Mouse (Mus musculus): ENCODE measurements around the gene Rad51c. TPM values are rescaled to one million over a fixed set of nuclear protein-coding genes. Genes with fewer than 3 reads are reported as not detected.
"Not testable (repeated sequence)": the region's sequence is repeated elsewhere in the genome, so short reads cannot be mapped to it uniquely, and the experiment has no call there.

Gene Rad51c
- 4.7 and 5.3 TPM in 2 replicates for polyA plus RNA-seq (2015; fragmentation: Nextera tagmentation; extraction: Ambion mirVana)

DNA sequence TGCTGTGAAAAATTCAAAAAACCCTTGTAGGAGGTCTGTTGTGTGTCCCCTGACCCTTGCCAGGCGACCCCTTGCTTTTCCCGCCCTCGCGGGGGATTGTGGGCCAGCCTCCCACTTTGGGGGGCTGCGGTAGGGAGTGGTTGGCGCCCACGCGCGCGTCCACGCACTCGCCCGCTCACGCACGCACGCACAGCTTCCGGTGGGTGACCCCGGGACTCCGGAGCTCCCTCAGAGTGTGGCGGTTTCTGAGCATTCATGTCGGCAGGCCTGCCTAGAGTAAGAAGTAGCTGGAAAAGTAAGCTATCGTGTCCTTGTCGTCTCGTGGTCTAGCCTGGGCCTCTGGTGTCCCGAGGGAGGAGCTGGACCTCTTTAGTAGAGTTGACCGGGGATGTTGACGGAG, at the start of gene Rad51c, which contains the start of gene Tex14:
Gene Rad51c (minus strand): TSS at position 79 of the 400 bp plus-strand sequence.
Gene Tex14 (plus strand): TSS at position 190 of the 400 bp plus-strand sequence.
- peak within 1 kb of the TSS; percentile 68 for H3K4me3 ChIP-seq (ENCODE audit: low read length)
- H3K27me3 ChIP-seq (replicated peaks; ENCODE audit: control insufficient read depth, insufficient read depth, low read length): no peaks in the 10 kb centered on the region
- no peaks in the 10 kb centered on the region for H3K9me3 ChIP-seq (ENCODE audit: control insufficient read depth, low read length)
- peak within 1 kb of the TSS; percentile 78 for H3K9ac ChIP-seq (ENCODE audit: low read depth, low read length)
- ATAC-seq: no peak; the same call in 1 of the 2 replicates
- H3K4me1 ChIP-seq (ENCODE audit: control insufficient read depth, insufficient read depth, low read length): no peaks in the 10 kb centered on the region
- H3K27ac ChIP-seq (ENCODE audit: low read length): peak within 1 kb of the TSS; percentile 92
- 77% methylated on average over 27 of the region's 27 CpGs for WGBS
- H3K4me2 ChIP-seq (ENCODE audit: low read depth, low read length): peak within 1 kb of the TSS; percentile 85
- no peaks in the 10 kb centered on the region for H3K36me3 ChIP-seq (ENCODE audit: control insufficient read depth, insufficient read depth, low read length)

DNA sequence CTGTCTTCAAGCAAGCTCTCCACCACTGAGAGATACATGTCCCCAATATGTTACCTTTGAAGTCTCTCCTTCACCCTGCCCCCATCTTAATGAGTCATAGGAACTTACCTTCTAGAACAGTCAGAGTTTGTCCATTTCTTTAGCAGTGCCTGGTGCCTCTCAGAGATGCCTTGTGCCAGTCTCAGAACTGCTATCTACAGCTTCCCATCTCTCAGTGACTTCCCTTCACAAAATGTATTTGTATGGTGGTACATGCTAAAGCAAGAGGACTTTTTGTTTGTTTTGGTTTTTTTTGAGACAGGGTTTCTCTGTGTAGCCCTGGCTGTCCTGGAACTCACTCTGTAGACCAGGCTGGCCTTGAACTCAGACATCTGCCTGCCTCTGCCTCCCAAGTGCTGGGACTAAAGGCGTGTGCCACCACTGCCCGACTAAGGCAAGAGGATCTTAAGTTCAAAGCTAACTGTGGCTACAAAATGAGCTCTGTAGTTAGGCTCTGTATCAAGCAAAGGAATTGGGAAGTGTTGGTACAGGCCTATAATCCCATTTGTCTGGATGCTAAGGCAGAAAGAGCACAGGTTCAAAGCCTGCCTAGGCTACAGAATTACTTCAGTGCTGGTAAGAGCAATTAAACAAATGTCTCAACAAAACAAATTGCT, 49.4 kb upstream of the Rad51c start:
- Histone ChIP-seq H3K4me1 (ENCODE audit: control insufficient read depth, insufficient read depth, low read length) (peaks cover 3% of the 10 kb centered on the region; the same call in 1 of the 2 replicates), H3K4me2 (ENCODE audit: low read depth, low read length) (no peak overlapping the region), H3K9ac (ENCODE audit: low read depth, low read length) (no peak overlapping the region), H3K9me3 (ENCODE audit: control insufficient read depth, low read length) (no peaks in the 10 kb centered on the region), H3K27ac (ENCODE audit: low read length) (0 out of 2 replicates have a peak overlapping the region, but pooled peaks have one; percentile 18), H3K36me3 (ENCODE audit: control insufficient read depth, insufficient read depth, low read length) (no peaks in the 10 kb centered on the region), H3K4me3 (ENCODE audit: low read length) (no peak overlapping the region), H3K27me3 (replicated peaks; ENCODE audit: control insufficient read depth, insufficient read depth, low read length) (no peaks in the 10 kb centered on the region)
- ATAC-seq: no peak
- 82% methylated on average over 2 of the region's 2 CpGs for WGBS

DNA sequence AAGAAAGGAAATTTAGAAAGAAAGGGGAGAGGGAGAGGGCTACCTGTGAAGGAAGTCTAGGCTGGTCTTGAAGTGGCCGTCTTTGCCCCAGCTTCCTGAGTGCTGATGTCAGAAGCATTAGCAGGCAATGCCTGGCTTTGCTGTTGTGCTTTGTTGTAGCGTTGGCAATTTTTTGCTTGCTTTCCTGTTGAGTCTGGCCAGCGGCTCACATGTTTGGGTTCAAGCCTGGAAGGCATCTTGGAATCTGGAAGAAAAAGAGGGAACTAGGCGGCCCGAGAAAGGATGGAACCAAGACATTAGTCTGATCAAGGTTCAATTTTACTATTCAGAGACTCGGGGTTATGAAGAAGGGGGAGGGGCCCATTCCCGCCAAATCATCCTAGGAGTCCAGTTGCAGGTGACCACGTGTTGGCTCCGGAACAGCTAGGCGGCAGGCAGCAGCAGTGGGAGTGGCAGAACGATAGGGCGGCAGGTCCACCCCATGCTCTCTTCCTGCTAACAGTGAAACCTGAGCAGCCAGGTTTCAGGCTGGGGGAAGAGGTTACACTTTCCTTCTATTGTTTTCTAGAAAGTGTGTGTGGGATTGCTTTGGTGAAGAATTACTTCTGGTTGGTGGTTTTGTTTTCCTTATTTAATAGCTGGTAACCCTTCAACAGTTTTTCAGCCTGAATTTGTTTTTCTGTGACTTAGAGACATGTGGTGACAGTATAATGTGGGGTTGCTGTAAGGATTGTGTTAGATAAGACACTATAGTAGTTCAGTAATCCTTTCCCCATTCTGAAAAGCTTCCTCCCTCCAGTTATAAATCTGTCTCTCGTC, 48.7 kb upstream of the Rad51c start:
- Histone ChIP-seq H3K4me2 (ENCODE audit: low read depth, low read length) (no peak overlapping the region), H3K27ac (ENCODE audit: low read length) (peak overlapping the region; percentile 45), H3K36me3 (ENCODE audit: control insufficient read depth, insufficient read depth, low read length) (no peaks in the 10 kb centered on the region), H3K9me3 (ENCODE audit: control insufficient read depth, low read length) (no peaks in the 10 kb centered on the region), H3K27me3 (replicated peaks; ENCODE audit: control insufficient read depth, insufficient read depth, low read length) (no peaks in the 10 kb centered on the region), H3K4me1 (ENCODE audit: control insufficient read depth, insufficient read depth, low read length) (peaks cover 3% of the 10 kb centered on the region; the same call in 1 of the 2 replicates), H3K9ac (ENCODE audit: low read depth, low read length) (peak overlapping the region; percentile 10; the same call in 1 of the 2 replicates), H3K4me3 (ENCODE audit: low read length) (no peak overlapping the region)
- WGBS: 15% methylated on average over 13 of the region's 13 CpGs
- ATAC-seq: 0 out of 2 replicates have a peak, but pooled peaks have one; percentile 14

DNA sequence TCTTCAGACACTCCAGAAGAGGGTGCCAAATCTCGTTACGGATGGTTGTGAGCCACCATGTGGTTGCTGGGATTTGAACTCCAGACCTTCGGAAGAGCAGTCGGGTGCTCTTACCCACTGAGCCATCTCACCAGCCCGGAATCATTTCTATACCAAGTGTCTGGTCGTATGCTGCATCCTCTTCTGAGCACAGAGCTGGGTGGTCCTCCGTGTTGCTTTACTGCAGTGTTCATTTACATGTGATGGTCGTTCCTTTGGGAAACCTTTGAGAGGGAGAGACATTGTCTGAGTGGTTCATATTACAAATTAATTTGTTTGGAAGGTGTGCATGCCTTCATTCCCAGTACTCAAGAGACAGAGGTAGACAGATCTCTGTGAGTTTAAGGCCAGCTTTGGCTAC, 48.0 kb upstream of the Rad51c start:
- H3K9ac ChIP-seq (ENCODE audit: low read depth, low read length): peak overlapping the region; percentile 10; the same call in 1 of the 2 replicates
- H3K27me3 ChIP-seq (replicated peaks; ENCODE audit: control insufficient read depth, insufficient read depth, low read length); H3K9me3 ChIP-seq (ENCODE audit: control insufficient read depth, low read length); H3K4me1 ChIP-seq (ENCODE audit: control insufficient read depth, insufficient read depth, low read length); H3K36me3 ChIP-seq (ENCODE audit: control insufficient read depth, insufficient read depth, low read length); H3K4me2 ChIP-seq (ENCODE audit: low read depth, low read length); ATAC-seq; H3K4me3 ChIP-seq (ENCODE audit: low read length): not testable (repeated sequence)
- peak overlapping the region; percentile 45; the same call in 1 of the 2 replicates for H3K27ac ChIP-seq (ENCODE audit: low read length)
- 72% methylated on average over 6 of the region's 8 CpGs for WGBS

DNA sequence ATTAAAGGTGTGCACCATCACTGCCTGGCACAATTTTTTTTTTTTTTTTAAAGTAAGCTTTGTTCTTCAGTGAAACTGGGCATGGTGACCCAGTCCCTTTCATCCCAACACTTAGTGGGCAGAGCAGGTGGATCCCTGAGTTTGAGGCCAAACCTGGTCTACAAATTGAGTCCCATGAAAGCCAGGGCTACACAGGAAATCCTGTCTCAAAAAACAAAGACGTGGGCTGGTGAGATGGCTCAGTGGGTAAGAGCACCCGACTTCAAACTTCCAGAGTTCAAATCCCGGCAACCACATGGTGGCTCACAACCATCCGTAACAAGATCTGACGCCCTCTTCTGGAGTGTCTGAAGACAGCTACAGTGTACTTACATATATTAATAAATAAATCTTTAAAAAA, 45.1 kb upstream of the Rad51c start:
- H3K4me3 ChIP-seq (ENCODE audit: low read length); H3K9ac ChIP-seq (ENCODE audit: low read depth, low read length); H3K9me3 ChIP-seq (ENCODE audit: control insufficient read depth, low read length); H3K36me3 ChIP-seq (ENCODE audit: control insufficient read depth, insufficient read depth, low read length); H3K27me3 ChIP-seq (replicated peaks; ENCODE audit: control insufficient read depth, insufficient read depth, low read length); H3K4me2 ChIP-seq (ENCODE audit: low read depth, low read length); ATAC-seq; H3K4me1 ChIP-seq (ENCODE audit: control insufficient read depth, insufficient read depth, low read length); H3K27ac ChIP-seq (ENCODE audit: low read length): not testable (repeated sequence)
- 58% methylated on average over 5 of the region's 5 CpGs for WGBS

DNA sequence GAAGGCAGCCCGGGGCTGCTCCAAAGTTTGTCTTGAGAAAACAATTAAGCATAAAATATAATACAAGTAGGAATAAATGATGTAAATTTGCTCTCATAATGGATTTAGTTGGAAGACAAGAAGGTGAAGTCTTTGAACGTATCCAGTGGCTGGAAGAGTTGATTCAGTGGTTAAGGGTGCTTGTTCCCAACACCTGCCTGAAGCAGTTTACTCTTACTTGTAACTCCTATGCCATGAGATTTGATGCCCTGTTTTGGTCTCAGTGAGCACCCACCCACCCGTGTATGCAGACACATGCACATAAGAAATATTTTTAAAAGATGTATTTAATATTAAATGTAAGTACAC, 44.4 kb upstream of the Rad51c start:
- 4% methylated on average over 3 of the region's 3 CpGs for WGBS
- peaks cover 3% of the 10 kb centered on the region; the same call in 1 of the 2 replicates for H3K4me1 ChIP-seq (ENCODE audit: control insufficient read depth, insufficient read depth, low read length)
- H3K27me3 ChIP-seq (replicated peaks; ENCODE audit: control insufficient read depth, insufficient read depth, low read length): no peaks in the 10 kb centered on the region
- no peak overlapping the region for H3K9ac ChIP-seq (ENCODE audit: low read depth, low read length)
- H3K36me3 ChIP-seq (ENCODE audit: control insufficient read depth, insufficient read depth, low read length): no peaks in the 10 kb centered on the region
- no peak overlapping the region for H3K4me2 ChIP-seq (ENCODE audit: low read depth, low read length)
- ATAC-seq: no peak
- H3K9me3 ChIP-seq (ENCODE audit: control insufficient read depth, low read length): no peaks in the 10 kb centered on the region
- H3K4me3 ChIP-seq (ENCODE audit: low read length): no peak overlapping the region
- H3K27ac ChIP-seq (ENCODE audit: low read length): peak overlapping the region; percentile 44

DNA sequence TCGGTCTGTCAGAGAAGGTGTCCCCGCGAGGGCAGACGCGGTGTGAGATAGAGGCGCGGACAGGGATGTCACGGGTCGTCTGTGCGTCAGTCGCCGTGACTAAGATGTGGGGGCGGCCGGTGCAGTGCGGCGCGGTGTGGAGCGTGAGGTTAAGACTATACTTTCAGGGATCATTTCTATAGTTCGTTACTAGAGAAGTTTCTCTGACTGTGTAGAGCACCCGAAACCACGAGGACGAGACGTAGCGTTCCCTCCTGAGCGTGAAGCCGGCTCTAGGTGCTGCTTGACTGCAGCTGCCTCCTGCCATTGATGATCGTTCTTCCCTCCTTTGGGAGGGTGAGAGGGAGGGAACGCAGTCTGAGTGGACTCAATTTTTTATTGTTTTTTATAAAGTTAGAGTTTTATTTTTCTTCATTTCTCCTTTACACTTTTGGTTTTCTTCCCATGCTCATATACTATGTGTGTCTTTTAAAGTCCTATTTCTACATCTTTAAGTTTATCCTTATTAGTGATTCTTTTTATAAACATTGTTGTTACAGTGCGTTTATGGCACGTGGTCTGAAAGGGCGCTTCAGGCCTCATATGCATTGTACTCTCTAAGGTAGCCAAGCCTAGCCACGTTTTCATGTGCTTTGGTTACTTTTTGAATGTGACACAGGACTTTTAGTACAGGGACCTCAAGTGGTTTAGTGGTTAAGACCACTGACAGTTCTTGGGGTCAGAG, 43.9 kb upstream of the Rad51c start:
- peak overlapping the region; percentile 44 for H3K27ac ChIP-seq (ENCODE audit: low read length)
- WGBS: 0% methylated on average over 6 of the region's 32 CpGs
- ATAC-seq: peak; percentile 96

DNA sequence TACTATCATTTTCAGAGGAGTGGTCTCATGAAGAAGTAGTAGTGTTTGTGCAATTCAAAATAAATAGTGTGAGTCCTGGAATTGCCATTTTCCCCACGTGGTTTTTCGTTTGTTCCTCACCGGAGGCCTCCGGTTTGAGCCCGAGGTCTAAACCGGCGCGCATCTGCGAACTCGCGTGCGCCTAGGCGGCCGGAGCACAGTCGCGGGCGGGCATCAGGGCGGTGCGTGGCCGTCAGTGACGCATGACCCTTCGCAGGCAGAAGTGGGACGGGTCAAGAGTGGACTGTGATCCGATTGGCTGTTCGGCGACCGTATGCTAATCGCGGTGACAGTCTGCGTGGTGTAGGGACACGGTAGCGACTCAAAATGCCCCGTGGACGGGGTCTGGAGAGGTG, 43.3 kb upstream of the Rad51c start:
- Histone ChIP-seq H3K4me2 (ENCODE audit: low read depth, low read length) (peak overlapping the region; percentile 62), H3K9ac (ENCODE audit: low read depth, low read length) (peak overlapping the region; percentile 66), H3K27ac (ENCODE audit: low read length) (0 out of 2 replicates have a peak overlapping the region, but pooled peaks have one; percentile 14), H3K4me3 (ENCODE audit: low read length) (peak overlapping the region; percentile 47)
- under 1% methylated on average over 32 of the region's 34 CpGs for WGBS
- not testable (repeated sequence) for H3K27me3 ChIP-seq (replicated peaks; ENCODE audit: control insufficient read depth, insufficient read depth, low read length); H3K9me3 ChIP-seq (ENCODE audit: control insufficient read depth, low read length); H3K4me1 ChIP-seq (ENCODE audit: control insufficient read depth, insufficient read depth, low read length); H3K36me3 ChIP-seq (ENCODE audit: control insufficient read depth, insufficient read depth, low read length)
- peak; percentile 96 for ATAC-seq

More for the DNA sequence above, 43.9 kb upstream of the Rad51c start:
- not testable (repeated sequence) for H3K9me3 ChIP-seq (ENCODE audit: control insufficient read depth, low read length); H3K4me1 ChIP-seq (ENCODE audit: control insufficient read depth, insufficient read depth, low read length); H3K36me3 ChIP-seq (ENCODE audit: control insufficient read depth, insufficient read depth, low read length); H3K4me2 ChIP-seq (ENCODE audit: low read depth, low read length); H3K9ac ChIP-seq (ENCODE audit: low read depth, low read length); H3K4me3 ChIP-seq (ENCODE audit: low read length); H3K27me3 ChIP-seq (replicated peaks; ENCODE audit: control insufficient read depth, insufficient read depth, low read length)

DNA sequence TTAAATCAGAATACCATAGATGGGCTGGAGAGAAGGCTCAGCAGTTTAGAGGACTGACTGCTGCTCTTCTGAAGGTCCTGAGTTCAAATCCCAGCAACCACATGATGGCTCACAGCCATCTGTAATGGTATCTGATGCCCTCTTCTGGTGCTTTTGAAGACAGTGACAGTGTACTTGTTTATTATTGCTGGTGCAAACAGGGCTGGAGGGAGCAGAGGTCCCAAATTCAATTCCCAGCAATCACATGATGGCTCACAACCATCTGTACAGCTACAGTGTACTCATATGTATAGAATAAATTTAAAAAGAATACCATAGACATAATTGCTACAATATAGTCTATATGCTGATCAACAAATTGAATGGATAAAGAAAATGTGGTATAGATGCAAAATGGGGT, 42.7 kb upstream of the Rad51c start:
- ATAC-seq: no peak
- Histone ChIP-seq H3K4me3 (ENCODE audit: low read length) (no peak overlapping the region), H3K4me1 (ENCODE audit: control insufficient read depth, insufficient read depth, low read length) (0 out of 2 replicates have a peak, but pooled peaks cover under 1% of the 10 kb centered on the region), H3K36me3 (ENCODE audit: control insufficient read depth, insufficient read depth, low read length) (no peaks in the 10 kb centered on the region), H3K27ac (ENCODE audit: low read length) (no peak overlapping the region), H3K4me2 (ENCODE audit: low read depth, low read length) (no peak overlapping the region), H3K9me3 (ENCODE audit: control insufficient read depth, low read length) (no peaks in the 10 kb centered on the region), H3K9ac (ENCODE audit: low read depth, low read length) (no peak overlapping the region), H3K27me3 (replicated peaks; ENCODE audit: control insufficient read depth, insufficient read depth, low read length) (no peaks in the 10 kb centered on the region)
